Mouse (Mus musculus): Measurements from ENCODE around the gene Susd2. TPM values are rescaled to one million over a fixed set of nuclear protein-coding genes. Genes with fewer than 3 reads are reported as not detected.

Gene Susd2
- polyA plus RNA-seq, 1 experiment: 193 TPM

- TF ChIP-seq POLR2A (IDR thresholded peaks at IDR 0.05; ENCODE audit: low read depth, low read length) (no peak), CTCF (conservative IDR thresholded peaks at IDR 0.05; ENCODE audit: insufficient read depth, insufficient read length, low read depth, low read length) (0 out of 2 replicates have a peak, but pooled peaks have one; percentile 9)
- Histone ChIP-seq H3K36me3 (ENCODE audit: control insufficient read depth, insufficient read depth, low read length) (no peaks in the 10 kb centered on the region), H3K4me3 (ENCODE audit: insufficient read depth, low read depth, low read length) (no peak overlapping the region), H3K4me1 (ENCODE audit: control insufficient read depth, insufficient read depth, low read length) (no peaks in the 10 kb centered on the region), H3K27me3 (replicated peaks; ENCODE audit: control insufficient read depth, insufficient read depth, low read length) (no peaks in the 10 kb centered on the region), H3K27ac (ENCODE audit: insufficient read depth, low read depth, low read length) (no peak overlapping the region)
- 39% methylated on average over 11 of the region's 11 CpGs for WGBS
- DNase-seq: no peak
Observed at GRCm38 (mm10) chr10:75605162-75605846, 38.5 kb downstream of the Susd2 start.

- no peak overlapping the region for H3K27ac ChIP-seq (ENCODE audit: insufficient read depth, low read depth, low read length)
- no peaks in the 10 kb centered on the region for H3K4me1 ChIP-seq (ENCODE audit: control insufficient read depth, insufficient read depth, low read length)
- no peaks in the 10 kb centered on the region for H3K27me3 ChIP-seq (replicated peaks; ENCODE audit: control insufficient read depth, insufficient read depth, low read length)
- H3K4me3 ChIP-seq (ENCODE audit: insufficient read depth, low read depth, low read length): no peak overlapping the region
- no peak for DNase-seq
- no peaks in the 10 kb centered on the region for H3K36me3 ChIP-seq (ENCODE audit: control insufficient read depth, insufficient read depth, low read length)
- WGBS: 86% methylated on average over 7 of the region's 7 CpGs
- no peak for TF ChIP-seq POLR2A (IDR thresholded peaks at IDR 0.05; ENCODE audit: low read depth, low read length)
Observed at GRCm38 (mm10) chr10:75600189-75600730, 43.5 kb downstream of the Susd2 start.

GRCm38 (mm10) chr10:75595981-75596380 lies 47.8 kb downstream of the Susd2 start:
- no peaks in the 10 kb centered on the region for H3K4me1 ChIP-seq (ENCODE audit: control insufficient read depth, insufficient read depth, low read length)
- no peaks in the 10 kb centered on the region for H3K36me3 ChIP-seq (ENCODE audit: control insufficient read depth, insufficient read depth, low read length)
- H3K27me3 ChIP-seq (replicated peaks; ENCODE audit: control insufficient read depth, insufficient read depth, low read length): no peaks in the 10 kb centered on the region
- WGBS: 75% methylated on average over 8 of the region's 8 CpGs
- no peak overlapping the region for H3K4me3 ChIP-seq (ENCODE audit: insufficient read depth, low read depth, low read length)
- TF ChIP-seq CTCF (conservative IDR thresholded peaks at IDR 0.05; ENCODE audit: insufficient read depth, insufficient read length, low read depth, low read length) (no peak), POLR2A (IDR thresholded peaks at IDR 0.05; ENCODE audit: low read depth, low read length) (no peak)
- no peak overlapping the region for H3K27ac ChIP-seq (ENCODE audit: insufficient read depth, low read depth, low read length)
- peak; percentile 67 for DNase-seq

- Histone ChIP-seq H3K27ac (ENCODE audit: insufficient read depth, low read depth, low read length) (no peak overlapping the region), H3K27me3 (replicated peaks; ENCODE audit: control insufficient read depth, insufficient read depth, low read length) (no peaks in the 10 kb centered on the region), H3K4me1 (ENCODE audit: control insufficient read depth, insufficient read depth, low read length) (peaks cover 14% of the 10 kb centered on the region), H3K36me3 (ENCODE audit: control insufficient read depth, insufficient read depth, low read length) (no peaks in the 10 kb centered on the region), H3K4me3 (ENCODE audit: insufficient read depth, low read depth, low read length) (no peak overlapping the region)
- TF ChIP-seq POLR2A (IDR thresholded peaks at IDR 0.05; ENCODE audit: low read depth, low read length): no peak
- no peak for TF ChIP-seq CTCF (conservative IDR thresholded peaks at IDR 0.05; ENCODE audit: insufficient read depth, insufficient read length, low read depth, low read length)
- 71% methylated on average over 7 of the region's 7 CpGs for WGBS
- no peak for DNase-seq
Observed at GRCm38 (mm10) chr10:75592585-75592984, 51.2 kb downstream of the Susd2 start.

- H3K4me3 ChIP-seq (ENCODE audit: insufficient read depth, low read depth, low read length): no peak overlapping the region
- WGBS: 70% methylated on average over 12 of the region's 12 CpGs
- TF ChIP-seq CTCF (conservative IDR thresholded peaks at IDR 0.05; ENCODE audit: insufficient read depth, insufficient read length, low read depth, low read length) (no peak), POLR2A (IDR thresholded peaks at IDR 0.05; ENCODE audit: low read depth, low read length) (no peak)
- H3K27ac ChIP-seq (ENCODE audit: insufficient read depth, low read depth, low read length): peak overlapping the region; percentile 69; the same call in 1 of the 2 replicates
- no peaks in the 10 kb centered on the region for H3K36me3 ChIP-seq (ENCODE audit: control insufficient read depth, insufficient read depth, low read length)
- H3K27me3 ChIP-seq (replicated peaks; ENCODE audit: control insufficient read depth, insufficient read depth, low read length): no peaks in the 10 kb centered on the region
- peak; percentile 65 for DNase-seq
- peaks cover 14% of the 10 kb centered on the region for H3K4me1 ChIP-seq (ENCODE audit: control insufficient read depth, insufficient read depth, low read length)
Observed at GRCm38 (mm10) chr10:75591211-75591894, 52.5 kb downstream of the Susd2 start.

- Histone ChIP-seq H3K27me3 (replicated peaks; ENCODE audit: control insufficient read depth, insufficient read depth, low read length) (no peaks in the 10 kb centered on the region), H3K4me3 (ENCODE audit: insufficient read depth, low read depth, low read length) (peak overlapping the region; percentile 38), H3K27ac (ENCODE audit: insufficient read depth, low read depth, low read length) (peak overlapping the region; percentile 32), H3K36me3 (ENCODE audit: control insufficient read depth, insufficient read depth, low read length) (no peaks in the 10 kb centered on the region), H3K4me1 (ENCODE audit: control insufficient read depth, insufficient read depth, low read length) (peaks cover 14% of the 10 kb centered on the region)
- TF ChIP-seq CTCF (conservative IDR thresholded peaks at IDR 0.05; ENCODE audit: insufficient read depth, insufficient read length, low read depth, low read length) (no peak), POLR2A (IDR thresholded peaks at IDR 0.05; ENCODE audit: low read depth, low read length) (no peak)
- 21% methylated on average over 16 of the region's 16 CpGs for WGBS
- DNase-seq: peak; percentile 62
Observed at GRCm38 (mm10) chr10:75589651-75590050, 54.2 kb downstream of the Susd2 start.

GRCm38 (mm10) chr10:75589129-75589528 lies 54.7 kb downstream of the Susd2 start, which contains the start of gene Ggt5:
Gene Ggt5 (plus strand): TSS chr10:75589340.
- 14% methylated on average over 5 of the region's 5 CpGs for WGBS
- Histone ChIP-seq H3K27ac (ENCODE audit: insufficient read depth, low read depth, low read length) (peak within 1 kb of the TSS; percentile 37), H3K27me3 (replicated peaks; ENCODE audit: control insufficient read depth, insufficient read depth, low read length) (no peaks in the 10 kb centered on the region), H3K4me1 (ENCODE audit: control insufficient read depth, insufficient read depth, low read length) (peaks cover 14% of the 10 kb centered on the region), H3K4me3 (ENCODE audit: insufficient read depth, low read depth, low read length) (peak within 1 kb of the TSS; percentile 38), H3K36me3 (ENCODE audit: control insufficient read depth, insufficient read depth, low read length) (no peaks in the 10 kb centered on the region)
- no peak for TF ChIP-seq CTCF (conservative IDR thresholded peaks at IDR 0.05; ENCODE audit: insufficient read depth, insufficient read length, low read depth, low read length)
- TF ChIP-seq POLR2A (IDR thresholded peaks at IDR 0.05; ENCODE audit: low read depth, low read length): no peak
- peak; percentile 81 for DNase-seq

Measured in kidney, adult 2 months (tissue).